Mouse (Mus musculus): ENCODE results near the gene Glrx3. TPM values are rescaled to one million over a fixed set of nuclear protein-coding genes. Genes with fewer than 3 reads are reported as not detected.

Glrx3 gene
- polyA plus RNA-seq, 1 experiment from 2014 or later, result 62.0 TPM

GRCm38 (mm10) chr7:137445321-137445720 is 7.9 kb downstream of the Glrx3 start:
- 76% methylated on average over 12 of the region's 12 CpGs for WGBS (ENCODE audit: insufficient replicate concordance)

DNA sequence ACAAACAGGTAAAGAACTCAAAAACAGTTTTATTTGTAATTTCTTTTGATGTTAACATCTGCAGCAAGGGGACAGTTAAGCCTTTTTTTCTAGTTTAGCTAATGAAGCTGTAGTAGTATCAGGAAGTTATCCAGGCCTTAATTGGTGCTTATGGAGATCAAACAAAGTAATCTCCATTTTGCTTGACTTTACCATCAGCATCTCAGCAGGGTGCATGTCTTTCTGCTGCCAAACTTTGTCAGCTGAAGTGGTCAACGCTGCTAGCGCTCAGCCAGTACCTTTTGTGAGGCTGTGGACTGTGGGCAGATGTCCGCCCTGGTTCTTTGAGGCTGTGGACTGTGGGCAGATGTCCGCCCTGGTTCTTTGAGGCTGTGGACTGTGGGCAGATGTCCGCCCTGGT is 24.0 kb downstream of the Glrx3 start:
- Histone ChIP-seq H3K4me2 (ENCODE audit: low read depth, low read length) (no peak overlapping the region), H3K36me3 (ENCODE audit: control insufficient read depth, insufficient read depth) (peaks cover 4% of the 10 kb centered on the region), H3K4me1 (ENCODE audit: control insufficient read depth, low read depth, low read length) (no peaks in the 10 kb centered on the region), H3K9me3 (replicated peaks; ENCODE audit: control insufficient read depth, low read length) (no peaks in the 10 kb centered on the region), H3K27me3 (ENCODE audit: control insufficient read depth, insufficient read depth, low read depth, low read length) (no peaks in the 10 kb centered on the region), H3K9ac (ENCODE audit: low read depth, low read length) (no peak overlapping the region), H3K27ac (ENCODE audit: low read length) (no peak overlapping the region), H3K4me3 (ENCODE audit: low read depth, low read length) (no peak overlapping the region)
- no peak for ATAC-seq (ENCODE audit: low read depth)
- WGBS (ENCODE audit: insufficient replicate concordance), result 67% methylated on average over 5 of the region's 5 CpGs

More at GRCm38 (mm10) chr7:137445321-137445720, 7.9 kb downstream of the Glrx3 start:
- Histone ChIP-seq H3K4me3 (ENCODE audit: low read depth, low read length) (no peak overlapping the region), H3K9ac (ENCODE audit: low read depth, low read length) (no peak overlapping the region), H3K27ac (ENCODE audit: low read length) (no peak overlapping the region), H3K4me1 (ENCODE audit: control insufficient read depth, low read depth, low read length) (peaks cover 2% of the 10 kb centered on the region; the same call in 1 of the 2 replicates), H3K9me3 (replicated peaks; ENCODE audit: control insufficient read depth, low read length) (no peaks in the 10 kb centered on the region), H3K27me3 (ENCODE audit: control insufficient read depth, insufficient read depth, low read depth, low read length) (no peaks in the 10 kb centered on the region), H3K4me2 (ENCODE audit: low read depth, low read length) (no peak overlapping the region), H3K36me3 (ENCODE audit: control insufficient read depth, insufficient read depth) (no peaks in the 10 kb centered on the region)
- 0 out of 2 replicates have a peak, but pooled peaks have one; percentile 32 for ATAC-seq (ENCODE audit: low read depth)

- H3K4me2 ChIP-seq (ENCODE audit: low read depth, low read length), result no peak overlapping the region
- 66% methylated on average over 4 of the region's 4 CpGs for WGBS (ENCODE audit: insufficient replicate concordance)
- peaks cover 4% of the 10 kb centered on the region for H3K36me3 ChIP-seq (ENCODE audit: control insufficient read depth, insufficient read depth)
- H3K4me3 ChIP-seq (ENCODE audit: low read depth, low read length), result no peak overlapping the region
- H3K9me3 ChIP-seq (replicated peaks; ENCODE audit: control insufficient read depth, low read length), result no peaks in the 10 kb centered on the region
- no peak overlapping the region for H3K27ac ChIP-seq (ENCODE audit: low read length)
- no peaks in the 10 kb centered on the region for H3K4me1 ChIP-seq (ENCODE audit: control insufficient read depth, low read depth, low read length)
- H3K27me3 ChIP-seq (ENCODE audit: control insufficient read depth, insufficient read depth, low read depth, low read length), result no peaks in the 10 kb centered on the region
- no peak overlapping the region for H3K9ac ChIP-seq (ENCODE audit: low read depth, low read length)
- no peak for ATAC-seq (ENCODE audit: low read depth)
Measured at GRCm38 (mm10) chr7:137468174-137468573, 30.8 kb downstream of the Glrx3 start.

- Histone ChIP-seq H3K4me1 (ENCODE audit: control insufficient read depth, low read depth, low read length) (no peaks in the 10 kb centered on the region), H3K9ac (ENCODE audit: low read depth, low read length) (no peak overlapping the region), H3K27ac (ENCODE audit: low read length) (no peak overlapping the region), H3K27me3 (ENCODE audit: control insufficient read depth, insufficient read depth, low read depth, low read length) (no peaks in the 10 kb centered on the region), H3K36me3 (ENCODE audit: control insufficient read depth, insufficient read depth) (no peaks in the 10 kb centered on the region; the same call in 1 of the 2 replicates), H3K9me3 (replicated peaks; ENCODE audit: control insufficient read depth, low read length) (no peaks in the 10 kb centered on the region), H3K4me2 (ENCODE audit: low read depth, low read length) (no peak overlapping the region), H3K4me3 (ENCODE audit: low read depth, low read length) (no peak overlapping the region)
- ATAC-seq (ENCODE audit: low read depth), result no peak
- WGBS (ENCODE audit: insufficient replicate concordance), result 42% methylated on average over 7 of the region's 7 CpGs
Measured at GRCm38 (mm10) chr7:137471431-137472120, 34.2 kb downstream of the Glrx3 start.

- Histone ChIP-seq H3K27ac (ENCODE audit: low read length) (no peak overlapping the region), H3K4me2 (ENCODE audit: low read depth, low read length) (no peak overlapping the region), H3K27me3 (ENCODE audit: control insufficient read depth, insufficient read depth, low read depth, low read length) (no peaks in the 10 kb centered on the region), H3K36me3 (ENCODE audit: control insufficient read depth, insufficient read depth) (no peaks in the 10 kb centered on the region; the same call in 1 of the 2 replicates), H3K9me3 (replicated peaks; ENCODE audit: control insufficient read depth, low read length) (no peaks in the 10 kb centered on the region), H3K9ac (ENCODE audit: low read depth, low read length) (no peak overlapping the region), H3K4me1 (ENCODE audit: control insufficient read depth, low read depth, low read length) (no peaks in the 10 kb centered on the region), H3K4me3 (ENCODE audit: low read depth, low read length) (no peak overlapping the region)
- 59% methylated on average over 6 of the region's 6 CpGs for WGBS (ENCODE audit: insufficient replicate concordance)
- ATAC-seq (ENCODE audit: low read depth), result no peak
Measured at GRCm38 (mm10) chr7:137472149-137472548, 34.7 kb downstream of the Glrx3 start.

GRCm38 (mm10) chr7:137477950-137478620 is 40.7 kb downstream of the Glrx3 start:
- H3K4me1 ChIP-seq (ENCODE audit: control insufficient read depth, low read depth, low read length), result no peaks in the 10 kb centered on the region
- H3K27ac ChIP-seq (ENCODE audit: low read length), result no peak overlapping the region
- ATAC-seq (ENCODE audit: low read depth), result peak; percentile 83
- no peak overlapping the region for H3K4me3 ChIP-seq (ENCODE audit: low read depth, low read length)
- H3K9ac ChIP-seq (ENCODE audit: low read depth, low read length), result no peak overlapping the region
- H3K36me3 ChIP-seq (ENCODE audit: control insufficient read depth, insufficient read depth), result no peaks in the 10 kb centered on the region
- peak overlapping the region; percentile 26; the same call in 1 of the 2 replicates for H3K4me2 ChIP-seq (ENCODE audit: low read depth, low read length)
- no peaks in the 10 kb centered on the region for H3K27me3 ChIP-seq (ENCODE audit: control insufficient read depth, insufficient read depth, low read depth, low read length)
- 12% methylated on average over 30 of the region's 30 CpGs for WGBS (ENCODE audit: insufficient replicate concordance)
- H3K9me3 ChIP-seq (replicated peaks; ENCODE audit: control insufficient read depth, low read length), result no peaks in the 10 kb centered on the region

DNA sequence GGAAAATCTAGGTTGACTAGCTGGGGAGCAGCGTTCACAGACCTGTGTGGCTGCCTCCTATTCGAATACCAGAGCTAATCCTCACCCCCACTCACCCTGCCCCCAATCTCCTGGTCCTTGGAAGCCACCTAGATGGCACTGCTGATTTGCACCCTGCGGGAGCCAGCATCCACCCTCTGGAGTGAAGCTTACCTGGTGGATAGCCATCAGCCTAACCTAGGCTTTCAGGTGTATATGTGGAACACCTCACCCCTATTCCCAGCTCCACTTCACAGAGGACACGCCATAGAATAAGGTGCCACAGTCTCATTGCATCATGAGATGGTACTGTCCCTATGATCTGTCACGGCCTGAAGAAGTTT is 41.2 kb downstream of the Glrx3 start:
- no peaks in the 10 kb centered on the region for H3K27me3 ChIP-seq (ENCODE audit: control insufficient read depth, insufficient read depth, low read depth, low read length)
- no peaks in the 10 kb centered on the region for H3K4me1 ChIP-seq (ENCODE audit: control insufficient read depth, low read depth, low read length)
- no peak overlapping the region for H3K4me3 ChIP-seq (ENCODE audit: low read depth, low read length)
- no peaks in the 10 kb centered on the region for H3K9me3 ChIP-seq (replicated peaks; ENCODE audit: control insufficient read depth, low read length)
- no peak overlapping the region for H3K27ac ChIP-seq (ENCODE audit: low read length)
- H3K9ac ChIP-seq (ENCODE audit: low read depth, low read length), result no peak overlapping the region
- H3K36me3 ChIP-seq (ENCODE audit: control insufficient read depth, insufficient read depth), result no peaks in the 10 kb centered on the region
- WGBS (ENCODE audit: insufficient replicate concordance), result 22% methylated on average over 5 of the region's 5 CpGs
- peak; percentile 30 for ATAC-seq (ENCODE audit: low read depth)
- peak overlapping the region; percentile 26; the same call in 1 of the 2 replicates for H3K4me2 ChIP-seq (ENCODE audit: low read depth, low read length)

GRCm38 (mm10) chr7:137480839-137481238 is 43.4 kb downstream of the Glrx3 start:
- Histone ChIP-seq H3K9me3 (replicated peaks; ENCODE audit: control insufficient read depth, low read length) (no peaks in the 10 kb centered on the region), H3K9ac (ENCODE audit: low read depth, low read length) (no peak overlapping the region), H3K4me1 (ENCODE audit: control insufficient read depth, low read depth, low read length) (no peaks in the 10 kb centered on the region), H3K27ac (ENCODE audit: low read length) (no peak overlapping the region), H3K27me3 (ENCODE audit: control insufficient read depth, insufficient read depth, low read depth, low read length) (no peaks in the 10 kb centered on the region), H3K36me3 (ENCODE audit: control insufficient read depth, insufficient read depth) (no peaks in the 10 kb centered on the region), H3K4me3 (ENCODE audit: low read depth, low read length) (no peak overlapping the region), H3K4me2 (ENCODE audit: low read depth, low read length) (no peak overlapping the region)
- ATAC-seq (ENCODE audit: low read depth), result no peak
- WGBS (ENCODE audit: insufficient replicate concordance), result 69% methylated on average over 6 of the region's 6 CpGs

- Histone ChIP-seq H3K4me1 (ENCODE audit: control insufficient read depth, low read depth, low read length) (no peaks in the 10 kb centered on the region), H3K4me2 (ENCODE audit: low read depth, low read length) (no peak overlapping the region), H3K27ac (ENCODE audit: low read length) (no peak overlapping the region), H3K36me3 (ENCODE audit: control insufficient read depth, insufficient read depth) (no peaks in the 10 kb centered on the region), H3K9ac (ENCODE audit: low read depth, low read length) (no peak overlapping the region), H3K27me3 (ENCODE audit: control insufficient read depth, insufficient read depth, low read depth, low read length) (no peaks in the 10 kb centered on the region), H3K4me3 (ENCODE audit: low read depth, low read length) (no peak overlapping the region), H3K9me3 (replicated peaks; ENCODE audit: control insufficient read depth, low read length) (no peaks in the 10 kb centered on the region)
- ATAC-seq (ENCODE audit: low read depth), result no peak
- WGBS (ENCODE audit: insufficient replicate concordance), result 68% methylated on average over 11 of the region's 11 CpGs
Measured at GRCm38 (mm10) chr7:137483987-137484386, 46.6 kb downstream of the Glrx3 start.

All from liver, embryonic 16.5 days (tissue).